Mouse (Mus musculus): ENCODE data around the gene Polr3b.

DNA sequence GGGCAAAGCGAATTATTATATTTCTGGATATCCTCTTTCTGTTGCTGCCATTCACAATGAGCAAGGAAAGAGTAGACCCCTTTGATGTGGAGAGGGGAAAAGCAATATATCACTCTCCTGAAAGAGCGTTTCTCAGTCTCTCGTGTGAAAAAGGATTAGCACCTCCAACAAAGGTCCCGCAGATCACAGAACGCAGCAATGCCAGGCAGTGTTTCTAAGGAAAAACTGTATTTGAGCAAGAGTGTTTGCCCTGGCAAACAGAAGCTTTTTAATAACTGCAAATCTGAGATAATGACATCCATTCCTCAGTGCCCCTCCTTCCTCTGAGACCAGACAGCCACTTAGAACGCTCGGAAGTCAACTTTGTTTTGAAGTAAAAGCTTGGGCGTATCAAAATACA, 84.5 kb downstream of the Polr3b start:
- TF ChIP-seq CTCF (IDR thresholded peaks at IDR 0.05; ENCODE audit: control insufficient read depth, insufficient read depth, low read length) (no peak), POLR2A (IDR thresholded peaks at IDR 0.05; ENCODE audit: borderline replicate concordance, control insufficient read depth, low read depth, low read length) (no peak)

All from bone marrow, adult 2 months (tissue).